ENCODE assay signal across 13 mouse cellular contexts in the genomic region with DNA sequence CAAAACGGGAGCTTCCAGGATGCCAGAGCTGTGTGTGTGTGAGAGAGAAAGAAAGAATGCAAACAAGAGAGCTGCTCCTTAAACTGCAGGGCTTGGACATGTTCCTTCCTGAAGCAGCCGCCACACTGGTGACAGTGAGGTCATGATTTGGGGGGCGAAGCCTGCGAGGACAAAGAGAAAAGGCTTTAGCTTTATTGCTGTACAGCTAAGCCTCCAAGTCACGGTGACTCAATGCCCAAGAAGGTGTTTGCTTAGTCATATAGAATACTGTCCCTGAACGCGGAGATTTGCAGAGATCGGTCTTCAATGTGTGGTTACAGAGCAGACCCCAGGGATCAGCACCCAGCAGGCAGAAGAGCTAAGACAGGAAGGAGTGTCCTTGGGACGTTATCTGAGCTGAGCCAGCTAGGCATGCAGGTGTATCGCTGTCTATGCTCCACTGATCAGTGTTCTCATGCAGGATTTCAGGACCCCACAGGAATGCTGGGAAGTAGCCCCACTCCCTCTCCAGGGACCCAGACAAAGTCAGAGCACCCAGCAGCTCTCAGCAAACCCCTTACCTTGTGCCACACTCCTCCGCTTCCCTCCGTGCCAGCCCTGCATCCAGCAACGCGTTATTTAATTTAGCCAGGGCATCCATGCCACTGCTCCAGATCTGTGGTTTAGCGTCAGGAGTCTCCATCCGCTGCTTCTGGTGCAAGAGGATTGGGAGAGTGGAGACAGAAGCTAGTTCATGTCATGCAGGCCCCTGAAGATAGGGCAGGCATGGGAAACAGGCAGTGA.
"Had no signal": no experiment of that assay in that cellular context is flagged by ENCODE, and none has a peak within 500 bp of the region (broad histone marks: within the 10 kb centered on the region; RNA-seq: fewer than 3 reads in every experiment).

No protein-coding gene starts in this region.

- H3K9me3 ChIP-seq: limb, embryonic 12.5 days; neural tube, embryonic 13.5 days had no signal

- DNase-seq: kidney, adult 11 months; kidney, adult 9 months; kidney, postnatal 36 days; layer of hippocampus, adult 9-11 months; layer of hippocampus, postnatal 36 days; liver; lung, adult 18-20 months; right cerebral cortex, postnatal 4 days; thymus, postnatal 36 days had no signal

- H3K27me3 ChIP-seq: limb, embryonic 12.5 days; neural tube, embryonic 13.5 days had no signal

- H3K4me2 ChIP-seq: limb, embryonic 12.5 days; neural tube, embryonic 13.5 days had no signal

- H3K36me3 ChIP-seq: limb, embryonic 12.5 days; neural tube, embryonic 13.5 days had no signal

- H3K27ac ChIP-seq: kidney, postnatal 0 days; limb, embryonic 12.5 days; liver, embryonic 14.5 days; neural tube, embryonic 13.5 days had no signal

- H3K4me3 ChIP-seq: limb, embryonic 12.5 days; neural tube, embryonic 13.5 days had no signal

- H3K4me1 ChIP-seq: limb, embryonic 12.5 days had no signal

- H3K9ac ChIP-seq: limb, embryonic 12.5 days; liver, embryonic 14.5 days; neural tube, embryonic 13.5 days had no signal
